Mouse (Mus musculus) heart, adult 2 months (tissue): ENCODE results near the gene Gatad1.
"Not testable (repeated sequence)": the region's sequence is repeated elsewhere in the genome, so short reads cannot be mapped to it uniquely, and the experiment has no call there.

Experiments
- CTCF ChIP-seq: fragments of 200-600 bp; IDR thresholded peaks from 2 replicates; pipeline ENCODE4 v1.8.1; 2022; ENCODE audit warnings: antibody characterized with exemption, mild to moderate bottlenecking, moderate library complexity
- POLR2A ChIP-seq: fragments of 200-500 bp; IDR thresholded peaks from 2 replicates; pipeline ENCODE4 v1.6.1; 2011; ENCODE audit warnings: mild to moderate bottlenecking, low read depth, low read length, control low read depth; ENCODE audit not compliant: insufficient read depth

- not testable (repeated sequence) for TF ChIP-seq POLR2A
- peak; percentile 45 for TF ChIP-seq CTCF
These were observed 45.1 kb downstream of the Gatad1 start for GRCm38 (mm10) chr5:3611835-3612234.
